Mouse (Mus musculus) embryo, embryonic 10.5 days (tissue): Measurements from ENCODE around the gene Zfp942.

Source experiments
- DNase-seq: peaks from one replicate; pipeline ENCODE4 v3.0.0-alpha.2; 2015; ENCODE audit warnings: low spot score

Gene Zfp942

GRCm38 (mm10) chr17:21962107-21962907, at the start of gene Zfp942, which contains the start of gene Zfp943:
TSS of gene Zfp942 (minus strand) at chr17:21962464.
TSS of gene Zfp943 (plus strand) at chr17:21962552.
- DNase-seq, result peak; percentile 74

GRCm38 (mm10) chr17:21963302-21963701, 1.0 kb upstream of the Zfp942 start:
- DNase-seq, result peak; percentile 12

GRCm38 (mm10) chr17:21909456-21910052, 52.7 kb downstream of the Zfp942 start, which contains the start of gene Zfp995:
TSS of gene Zfp995 (minus strand) at chr17:21909926.
- DNase-seq, result peak; percentile 78

GRCm38 (mm10) chr17:21909039-21909438, 53.2 kb downstream of the Zfp942 start:
- no peak for DNase-seq
